Mouse (Mus musculus) subcutaneous adipose tissue, adult 2 months (tissue): ENCODE measurements around the gene Tmem239. TPM values are rescaled to one million over a fixed set of nuclear protein-coding genes. Genes with fewer than 3 reads are reported as not detected.

ENCODE experiments used
- polyA plus RNA-seq: library from polyadenylated mRNA; depleted of rRNA; stranded (reverse); fragments of >200 nt; gene quantifications from 2 replicates; pipeline ENCODE4 v1.2.3, GENCODE M21; 2012; ENCODE audit warnings: low replicate concordance; rRNA removed

Tmem239 gene
- not detected in 2 replicates for polyA plus RNA-seq

GRCm38 (mm10) chr2:130406178-130406577 lies at the start of gene Tmem239:
Tmem239 (plus strand) TSS chr2:130406478.

GRCm38 (mm10) chr2:130397186-130397985 lies 8.9 kb upstream of the Tmem239 start, which contains the start of gene Cpxm1:
Cpxm1 (minus strand) TSS chr2:130397574.

GRCm38 (mm10) chr2:130404939-130405338 lies 1.3 kb upstream of the Tmem239 start, which contains the start of the genes Gm28372 and 1700020A23Rik:
Gm28372 (plus strand) TSS chr2:130405239.
1700020A23Rik (plus strand) TSS chr2:130405259.

GRCm38 (mm10) chr2:130424126-130424853 lies 18.0 kb downstream of the Tmem239 start, which contains the start of the genes Vps16 and Pced1a:
Vps16 (plus strand) TSS chr2:130424339.
Pced1a (minus strand) TSS chr2:130424701.

GRCm38 (mm10) chr2:130449794-130450433 lies 43.6 kb downstream of the Tmem239 start, which contains the start of gene Ptpra:
Ptpra (plus strand) TSS chr2:130450278.

Other genes starting within 250 kb of the Tmem239 start
- gene Snrpb, start 227.1 kb upstream of the Tmem239 start, polyA plus RNA-seq, result 147 and 232 TPM in 2 replicates
- gene Tmc2, start 211.3 kb upstream of the Tmem239 start, polyA plus RNA-seq, result not detected in 2 replicates
- gene Nop56, start 132.0 kb upstream of the Tmem239 start, polyA plus RNA-seq, result 25.8 and 133 TPM in 2 replicates
- gene Idh3b, start 121.9 kb upstream of the Tmem239 start, polyA plus RNA-seq, result 328 and 458 TPM in 2 replicates
- 1.0 and 19.0 TPM in 2 replicates for gene Ebf4, start 111.3 kb upstream of the Tmem239 start, polyA plus RNA-seq
- gene Cpxm1, start 8.9 kb upstream of the Tmem239 start, polyA plus RNA-seq, result 44.3 and 58.4 TPM in 2 replicates
- not detected in 2 replicates for gene Gm28372, start 1.2 kb upstream of the Tmem239 start, polyA plus RNA-seq
- not detected in 2 replicates for gene 1700020A23Rik, start 1.2 kb upstream of the Tmem239 start, polyA plus RNA-seq
- 65.9 and 96.8 TPM in 2 replicates for gene Vps16, start 17.9 kb downstream of the Tmem239 start, polyA plus RNA-seq
- 28.9 and 48.9 TPM in 2 replicates for gene Pced1a, start 18.2 kb downstream of the Tmem239 start, polyA plus RNA-seq
- gene Ptpra, start 43.8 kb downstream of the Tmem239 start, polyA plus RNA-seq, result 84.9 and 95.5 TPM in 2 replicates
- 49.8 and 87.9 TPM in 2 replicates for gene Mrps26, start 157.3 kb downstream of the Tmem239 start, polyA plus RNA-seq
- not detected in 2 replicates for gene Oxt, start 169.7 kb downstream of the Tmem239 start, polyA plus RNA-seq
- gene Avp, start 176.1 kb downstream of the Tmem239 start, polyA plus RNA-seq, result not detected in 2 replicates
- 2.3 and 4.1 TPM in 2 replicates for gene Fastkd5, start 223.5 kb downstream of the Tmem239 start, polyA plus RNA-seq
- 7.5 and 9.7 TPM in 2 replicates for gene Ubox5, start 223.6 kb downstream of the Tmem239 start, polyA plus RNA-seq
- gene Lzts3, start 236.3 kb downstream of the Tmem239 start, polyA plus RNA-seq, result 7.4 and 29.0 TPM in 2 replicates